Mouse (Mus musculus) heart, adult 2 months (tissue): ENCODE measurements around the gene Gm5447.

Source experiments
- CTCF ChIP-seq: fragments of 200-600 bp; IDR thresholded peaks from 2 replicates; pipeline ENCODE4 v1.8.1; 2022; ENCODE audit warnings: antibody characterized with exemption, mild to moderate bottlenecking, moderate library complexity
- EP300 ChIP-seq: fragments of 200-500 bp; IDR thresholded peaks from 2 replicates; pipeline ENCODE4 v1.6.1; 2011; ENCODE audit warnings: low read depth, low read length, control low read depth; ENCODE audit not compliant: insufficient read depth
- POLR2A ChIP-seq: fragments of 200-500 bp; IDR thresholded peaks from 2 replicates; pipeline ENCODE4 v1.6.1; 2011; ENCODE audit warnings: mild to moderate bottlenecking, low read depth, low read length, control low read depth; ENCODE audit not compliant: insufficient read depth

- TF ChIP-seq CTCF: no peak
- TF ChIP-seq POLR2A: no peak
- TF ChIP-seq EP300: no peak
Observed at GRCm38 (mm10) chr13:30947540-30947939, 26.5 kb upstream of the Gm5447 start, which contains the start of gene Hus1b.
